Mouse (Mus musculus) spleen, adult 2 months (tissue): ENCODE results near the gene Hivep3. TPM values are rescaled to one million over a fixed set of nuclear protein-coding genes. Genes with fewer than 3 reads are reported as not detected.

Source experiments
- DNase-seq, 2 experiments: peaks; one replicate each; pipeline versions ENCODE4 v3.0.0 to v3.0.0-alpha.2; 2012 to 2021; ENCODE audit warnings: low spot score in 2 of 2, low read depth in 1 of 2
- H3K27ac ChIP-seq: fragments of 200-500 bp; 2 replicates; pipeline ENCODE4 v1.5.1; 2012; ENCODE audit warnings: low read length, inconsistent platforms; ENCODE audit not compliant: insufficient read depth
- H3K27me3 ChIP-seq: fragments of 200-500 bp; 2 replicates; pipeline ENCODE4 v1.6.1; 2012; ENCODE audit warnings: mild to moderate bottlenecking, moderate library complexity, low read length, inconsistent platforms; ENCODE audit not compliant: control insufficient read depth, insufficient read depth
- H3K36me3 ChIP-seq: fragments of 200-500 bp; 2 replicates; pipeline ENCODE4 v1.6.1; 2012; ENCODE audit warnings: mild to moderate bottlenecking, low read length, inconsistent platforms; ENCODE audit not compliant: control insufficient read depth, insufficient read depth
- H3K4me1 ChIP-seq: fragments of 200-500 bp; 2 replicates; pipeline ENCODE4 v1.6.1; 2011; ENCODE audit warnings: inconsistent platforms; ENCODE audit not compliant: control insufficient read depth, insufficient read depth, insufficient read length
- H3K4me3 ChIP-seq: fragments of 200-500 bp; 2 replicates; pipeline ENCODE4 v1.5.1; 2011; ENCODE audit warnings: mild to moderate bottlenecking, inconsistent platforms; ENCODE audit not compliant: insufficient read depth, insufficient read length; ENCODE audit errors: extremely low read depth
- CTCF ChIP-seq: fragments of 200-500 bp; IDR thresholded peaks from 2 replicates; pipeline ENCODE4 v1.5.1; 2011; ENCODE audit warnings: mild to moderate bottlenecking, inconsistent platforms; ENCODE audit not compliant: insufficient read depth, insufficient read length, insufficient replicate concordance; ENCODE audit errors: extremely low read depth
- POLR2A ChIP-seq: fragments of 200-500 bp; IDR thresholded peaks from 2 replicates; pipeline ENCODE4 v1.6.1; 2011; ENCODE audit warnings: low read depth, low read length, inconsistent platforms
- WGBS: fragments of 180-500 bp; shearing (Covaris S2); methylation state at CpG from one replicate; pipeline ENCODE4 v1.1.7; 2018; 5-methylcytosine and 5-hydroxymethylcytosine counted together
- polyA plus RNA-seq: library from polyadenylated mRNA; depleted of rRNA; stranded (reverse); fragments of >200 nt; gene quantifications from 2 replicates; pipeline ENCODE4 v1.2.3, GENCODE M21; 2012

Hivep3 gene
- polyA plus RNA-seq, 1 experiment, result 8.7 TPM

GRCm38 (mm10) chr4:120101186-120101585 lies 367.6 kb downstream of the Hivep3 start:
- Histone ChIP-seq H3K27ac (no peak overlapping the region), H3K36me3 (peaks cover 12% of the 10 kb centered on the region), H3K4me3 (no peak overlapping the region), H3K4me1 (no peaks in the 10 kb centered on the region), H3K27me3 (no peaks in the 10 kb centered on the region)
- DNase-seq, result no peak
- no peak for TF ChIP-seq CTCF
- TF ChIP-seq POLR2A, result no peak

- WGBS, result 54% methylated on average over 5 of the region's 5 CpGs
- H3K27me3 ChIP-seq, result no peaks in the 10 kb centered on the region
- no peak for TF ChIP-seq POLR2A
- TF ChIP-seq CTCF, result peak; percentile 89; the same call in 1 of the 2 replicates
- H3K36me3 ChIP-seq, result no peaks in the 10 kb centered on the region
- H3K27ac ChIP-seq, result no peak overlapping the region
- no peak overlapping the region for H3K4me3 ChIP-seq
- no peaks in the 10 kb centered on the region for H3K4me1 ChIP-seq
- DNase-seq, result peak; percentile 18 to 68
Observed at GRCm38 (mm10) chr4:120104599-120104998, 371.0 kb downstream of the Hivep3 start.

- no peaks in the 10 kb centered on the region for H3K27me3 ChIP-seq
- no peak overlapping the region for H3K27ac ChIP-seq
- H3K36me3 ChIP-seq, result no peaks in the 10 kb centered on the region
- TF ChIP-seq POLR2A, result no peak
- TF ChIP-seq CTCF, result no peak
- WGBS, result 93% methylated on average over 3 of the region's 3 CpGs
- H3K4me1 ChIP-seq, result no peaks in the 10 kb centered on the region
- no peak overlapping the region for H3K4me3 ChIP-seq
- DNase-seq, result no peak
Observed at GRCm38 (mm10) chr4:120106362-120106761, 372.8 kb downstream of the Hivep3 start.

DNA sequence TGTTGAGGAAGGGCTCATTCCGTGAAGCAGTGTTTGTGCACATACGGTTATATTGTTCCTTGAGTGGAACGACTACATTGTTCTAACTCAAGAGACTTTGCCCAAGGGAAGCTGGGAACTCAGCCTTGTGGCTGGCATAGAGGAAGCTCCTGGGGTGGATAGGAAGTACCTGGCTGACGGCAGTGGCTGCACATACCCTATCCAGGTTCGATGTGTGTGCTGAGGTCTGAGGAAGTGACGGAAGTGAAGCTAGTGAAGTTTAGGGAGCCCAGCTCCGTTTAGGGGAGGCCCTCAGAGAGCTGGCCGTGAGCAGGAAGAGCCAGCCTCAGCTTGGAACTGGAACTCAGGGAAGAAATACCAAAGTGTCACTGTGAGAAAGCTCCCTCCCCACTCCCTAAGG lies 374.2 kb downstream of the Hivep3 start:
- no peaks in the 10 kb centered on the region for H3K36me3 ChIP-seq
- H3K27me3 ChIP-seq, result no peaks in the 10 kb centered on the region
- no peaks in the 10 kb centered on the region for H3K4me1 ChIP-seq
- no peak overlapping the region for H3K4me3 ChIP-seq
- no peak for DNase-seq
- WGBS, result 49% methylated on average over 8 of the region's 8 CpGs
- H3K27ac ChIP-seq, result no peak overlapping the region
- TF ChIP-seq CTCF (no peak), POLR2A (no peak)

DNA sequence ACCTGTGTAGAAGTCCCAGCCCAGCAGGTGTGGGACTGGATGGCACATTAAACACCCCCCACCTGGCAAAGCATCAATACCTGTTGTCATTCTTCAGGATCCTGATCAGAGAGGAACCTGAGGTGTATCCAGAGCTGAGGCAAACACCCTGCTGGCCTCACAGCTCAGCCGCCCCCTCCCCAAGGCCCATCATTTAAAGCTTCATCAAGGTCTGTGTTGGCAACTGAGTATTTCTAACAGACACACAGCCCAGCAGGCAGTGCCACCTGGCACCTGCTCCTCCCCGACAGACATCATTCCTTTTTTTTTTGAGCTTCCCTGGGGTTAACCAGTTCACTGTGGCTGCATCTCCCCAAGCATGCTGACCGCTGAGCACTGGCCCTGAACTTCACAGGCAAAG lies 381.9 kb downstream of the Hivep3 start:
- Histone ChIP-seq H3K27me3 (no peaks in the 10 kb centered on the region), H3K4me1 (no peaks in the 10 kb centered on the region), H3K4me3 (no peak overlapping the region), H3K36me3 (no peaks in the 10 kb centered on the region), H3K27ac (no peak overlapping the region)
- WGBS, result 81% methylated on average over 3 of the region's 3 CpGs
- TF ChIP-seq CTCF (no peak), POLR2A (no peak)
- DNase-seq, result no peak

- Histone ChIP-seq H3K4me1 (no peaks in the 10 kb centered on the region), H3K27ac (no peak overlapping the region), H3K27me3 (no peaks in the 10 kb centered on the region), H3K4me3 (no peak overlapping the region), H3K36me3 (no peaks in the 10 kb centered on the region)
- TF ChIP-seq CTCF (no peak), POLR2A (no peak)
- 11% methylated on average over 1 of the region's 1 CpGs for WGBS
- no peak for DNase-seq
Observed at GRCm38 (mm10) chr4:120116312-120116711, 382.7 kb downstream of the Hivep3 start.

- peak in 1 of 2 experiments; percentile 40 for DNase-seq
- TF ChIP-seq CTCF, result peak; percentile 79; the same call in 1 of the 2 replicates
- TF ChIP-seq POLR2A, result no peak
- WGBS, result 28% methylated on average over 8 of the region's 8 CpGs
- H3K4me3 ChIP-seq, result no peak overlapping the region
- no peaks in the 10 kb centered on the region for H3K27me3 ChIP-seq
- no peaks in the 10 kb centered on the region for H3K36me3 ChIP-seq
- H3K4me1 ChIP-seq, result no peaks in the 10 kb centered on the region
- H3K27ac ChIP-seq, result no peak overlapping the region
Observed at GRCm38 (mm10) chr4:120120276-120120675, 386.7 kb downstream of the Hivep3 start.
